Mouse (Mus musculus) heart, embryonic 12.5 days (tissue): ENCODE results near the gene Cux1. TPM values are rescaled to one million over a fixed set of nuclear protein-coding genes. Genes with fewer than 3 reads are reported as not detected.

ENCODE experiments used
- ATAC-seq: fragments of 200-750 bp; cut with Nextera tagmentation; 2 replicates; pipeline ENCODE4 v1.8.0; 2017; ENCODE audit warnings: moderate TSS enrichment, moderate library complexity; ENCODE audit not compliant: insufficient number of reproducible peaks, low FRiP score
- H3K27ac ChIP-seq: fragments of 300-500 bp; sonication (generic); 2 replicates; pipeline ENCODE4 v1.5.1; 2016; ENCODE audit warnings: mild to moderate bottlenecking, moderate library complexity; ENCODE audit not compliant: poor library complexity, severe bottlenecking
- H3K27me3 ChIP-seq: fragments of 300-500 bp; sonication (generic); replicated peaks from 2 replicates; pipeline ENCODE4 v1.6.1; 2016; ENCODE audit warnings: mild to moderate bottlenecking, moderate library complexity
- H3K36me3 ChIP-seq: fragments of 300-500 bp; sonication (generic); 2 replicates; pipeline ENCODE4 v1.6.1; 2016; ENCODE audit warnings: mild to moderate bottlenecking, moderate library complexity
- H3K4me1 ChIP-seq: fragments of 300-500 bp; sonication (generic); replicated peaks from 2 replicates; pipeline ENCODE4 v1.6.1; 2016; ENCODE audit warnings: mild to moderate bottlenecking
- H3K4me2 ChIP-seq: fragments of 300-500 bp; sonication (generic); 2 replicates; pipeline ENCODE4 v1.6.1; 2016; ENCODE audit warnings: mild to moderate bottlenecking, moderate library complexity
- H3K4me3 ChIP-seq: fragments of 300-500 bp; sonication (generic); 2 replicates; pipeline ENCODE4 v1.5.1; 2016; ENCODE audit warnings: mild to moderate bottlenecking
- H3K9ac ChIP-seq: fragments of 300-500 bp; sonication (generic); 2 replicates; pipeline ENCODE4 v1.6.1; 2016; ENCODE audit warnings: mild to moderate bottlenecking, moderate library complexity
- H3K9me3 ChIP-seq: fragments of 300-500 bp; sonication (generic); replicated peaks from 2 replicates; pipeline ENCODE4 v1.6.1; 2016; ENCODE audit warnings: mild to moderate bottlenecking, moderate library complexity
- WGBS: fragments of 180-500 bp; shearing (Covaris S2); methylation state at CpG from one replicate; pipeline ENCODE4 v1.1.7; 2016; 5-methylcytosine and 5-hydroxymethylcytosine counted together
- polyA plus RNA-seq: library from polyadenylated mRNA; unstranded; fragments of >200 nt; fragmentation: Nextera tagmentation; extraction: Ambion mirVana; gene quantifications from 2 replicates; pipeline ENCODE4 v1.2.1, GENCODE M21; 2016

Gene Cux1
- polyA plus RNA-seq, 1 experiment from 2014 or later: 81.0 TPM

- ATAC-seq: no peak
- Histone ChIP-seq H3K27ac (no peak overlapping the region), H3K4me3 (no peak overlapping the region), H3K27me3 (no peaks in the 10 kb centered on the region), H3K4me2 (no peak overlapping the region), H3K9me3 (no peaks in the 10 kb centered on the region), H3K4me1 (peaks cover 18% of the 10 kb centered on the region), H3K9ac (no peak overlapping the region), H3K36me3 (peaks cover 66% of the 10 kb centered on the region)
- 82% methylated on average over 4 of the region's 4 CpGs for WGBS
Measured at GRCm38 (mm10) chr5:136335681-136336080, 231.6 kb downstream of the Cux1 start.

- Histone ChIP-seq H3K9ac (no peak overlapping the region), H3K4me1 (peaks cover 18% of the 10 kb centered on the region), H3K4me2 (no peak overlapping the region), H3K36me3 (peaks cover 69% of the 10 kb centered on the region), H3K27me3 (no peaks in the 10 kb centered on the region), H3K27ac (no peak overlapping the region), H3K9me3 (no peaks in the 10 kb centered on the region), H3K4me3 (no peak overlapping the region)
- ATAC-seq: no peak
- 64% methylated on average over 4 of the region's 4 CpGs for WGBS
Measured at GRCm38 (mm10) chr5:136334780-136335179, 232.5 kb downstream of the Cux1 start.

GRCm38 (mm10) chr5:136334051-136334450 lies 233.2 kb downstream of the Cux1 start:
- Histone ChIP-seq H3K36me3 (peaks cover 62% of the 10 kb centered on the region), H3K9ac (no peak overlapping the region), H3K4me1 (peaks cover 18% of the 10 kb centered on the region), H3K4me2 (no peak overlapping the region), H3K27me3 (no peaks in the 10 kb centered on the region), H3K9me3 (no peaks in the 10 kb centered on the region), H3K27ac (no peak overlapping the region), H3K4me3 (no peak overlapping the region)
- 91% methylated on average over 1 of the region's 1 CpGs for WGBS
- no peak for ATAC-seq

GRCm38 (mm10) chr5:136332786-136333462 lies 234.4 kb downstream of the Cux1 start:
- H3K4me3 ChIP-seq: no peak overlapping the region
- peaks cover 17% of the 10 kb centered on the region for H3K4me1 ChIP-seq
- no peak for ATAC-seq
- no peak overlapping the region for H3K4me2 ChIP-seq
- 92% methylated on average over 11 of the region's 11 CpGs for WGBS
- H3K9ac ChIP-seq: no peak overlapping the region
- H3K27ac ChIP-seq: no peak overlapping the region
- no peaks in the 10 kb centered on the region for H3K9me3 ChIP-seq
- peaks cover 64% of the 10 kb centered on the region for H3K36me3 ChIP-seq
- no peaks in the 10 kb centered on the region for H3K27me3 ChIP-seq

GRCm38 (mm10) chr5:136327736-136328135 lies 239.6 kb downstream of the Cux1 start:
- Histone ChIP-seq H3K27ac (no peak overlapping the region), H3K36me3 (peaks cover 71% of the 10 kb centered on the region)
- WGBS: 92% methylated on average over 2 of the region's 2 CpGs

GRCm38 (mm10) chr5:136326626-136327025 lies 240.7 kb downstream of the Cux1 start:
- Histone ChIP-seq H3K4me1 (peaks cover 9% of the 10 kb centered on the region), H3K9ac (no peak overlapping the region), H3K4me3 (no peak overlapping the region), H3K9me3 (no peaks in the 10 kb centered on the region), H3K4me2 (no peak overlapping the region), H3K36me3 (peaks cover 68% of the 10 kb centered on the region), H3K27me3 (no peaks in the 10 kb centered on the region), H3K27ac (peak overlapping the region; percentile 3; the same call in 1 of the 2 replicates)
- 62% methylated on average over 13 of the region's 13 CpGs for whole genome bisulfite sequencing
- ATAC-seq: no peak

More at GRCm38 (mm10) chr5:136327736-136328135, 239.6 kb downstream of the Cux1 start:
- H3K4me3 ChIP-seq: no peak overlapping the region
- H3K27me3 ChIP-seq: no peaks in the 10 kb centered on the region
- peaks cover 9% of the 10 kb centered on the region for H3K4me1 ChIP-seq
- H3K9ac ChIP-seq: no peak overlapping the region
- ATAC-seq: no peak
- no peak overlapping the region for H3K4me2 ChIP-seq
- no peaks in the 10 kb centered on the region for H3K9me3 ChIP-seq

GRCm38 (mm10) chr5:136324506-136324905 lies 242.8 kb downstream of the Cux1 start:
- Histone ChIP-seq H3K27ac (no peak overlapping the region), H3K4me2 (no peak overlapping the region), H3K36me3 (peaks cover 68% of the 10 kb centered on the region), H3K27me3 (no peaks in the 10 kb centered on the region), H3K9me3 (no peaks in the 10 kb centered on the region), H3K4me3 (no peak overlapping the region), H3K4me1 (peaks cover 9% of the 10 kb centered on the region), H3K9ac (no peak overlapping the region)
- ATAC-seq: no peak
- 36% methylated on average over 4 of the region's 4 CpGs for WGBS

- no peak overlapping the region for H3K4me3 ChIP-seq
- H3K27me3 ChIP-seq: no peaks in the 10 kb centered on the region
- no peak overlapping the region for H3K9ac ChIP-seq
- peaks cover 1% of the 10 kb centered on the region; the same call in 1 of the 2 replicates for H3K4me1 ChIP-seq
- no peak overlapping the region for H3K4me2 ChIP-seq
- peaks cover 78% of the 10 kb centered on the region for H3K36me3 ChIP-seq
- H3K27ac ChIP-seq: no peak overlapping the region
- 81% methylated on average over 6 of the region's 6 CpGs for WGBS
- no peaks in the 10 kb centered on the region for H3K9me3 ChIP-seq
- ATAC-seq: no peak
Measured at GRCm38 (mm10) chr5:136321378-136321777, 245.9 kb downstream of the Cux1 start.

GRCm38 (mm10) chr5:136312566-136312965 lies 254.7 kb downstream of the Cux1 start:
- no peaks in the 10 kb centered on the region for H3K9me3 ChIP-seq
- H3K4me3 ChIP-seq: no peak overlapping the region
- 93% methylated on average over 14 of the region's 14 CpGs for WGBS
- no peak overlapping the region for H3K4me2 ChIP-seq
- H3K36me3 ChIP-seq: peaks cover 93% of the 10 kb centered on the region
- no peak overlapping the region for H3K27ac ChIP-seq
- no peaks in the 10 kb centered on the region for H3K27me3 ChIP-seq
- H3K9ac ChIP-seq: no peak overlapping the region
- ATAC-seq: no peak
- peaks cover 5% of the 10 kb centered on the region; the same call in 1 of the 2 replicates for H3K4me1 ChIP-seq

GRCm38 (mm10) chr5:136312166-136312565 lies 255.1 kb downstream of the Cux1 start:
- no peak for ATAC-seq
- peaks cover 93% of the 10 kb centered on the region for H3K36me3 ChIP-seq
- 75% methylated on average over 4 of the region's 4 CpGs for WGBS

GRCm38 (mm10) chr5:136306254-136306653 lies 261.0 kb downstream of the Cux1 start:
- Histone ChIP-seq H3K4me2 (no peak overlapping the region), H3K36me3 (peaks cover 94% of the 10 kb centered on the region), H3K27ac (no peak overlapping the region), H3K4me1 (no peaks in the 10 kb centered on the region), H3K27me3 (no peaks in the 10 kb centered on the region), H3K9me3 (no peaks in the 10 kb centered on the region), H3K9ac (no peak overlapping the region), H3K4me3 (no peak overlapping the region)
- 89% methylated on average over 5 of the region's 5 CpGs for WGBS
- no peak for ATAC-seq

More at GRCm38 (mm10) chr5:136312166-136312565, 255.1 kb downstream of the Cux1 start:
- Histone ChIP-seq H3K4me2 (no peak overlapping the region), H3K9ac (no peak overlapping the region), H3K4me1 (peaks cover 5% of the 10 kb centered on the region; the same call in 1 of the 2 replicates), H3K4me3 (no peak overlapping the region), H3K27ac (no peak overlapping the region), H3K9me3 (no peaks in the 10 kb centered on the region), H3K27me3 (no peaks in the 10 kb centered on the region)
